Mouse (Mus musculus) heart, postnatal 0 days (tissue): ENCODE measurements around the gene Kcng3. TPM values are rescaled to one million over a fixed set of nuclear protein-coding genes. Genes with fewer than 3 reads are reported as not detected.

Experiments used
- ATAC-seq: fragments of 200-750 bp; cut with Nextera tagmentation; 2 replicates; pipeline ENCODE4 v1.8.0; 2017; ENCODE audit warnings: low read depth, moderate number of reproducible peaks, moderate library complexity; ENCODE audit not compliant: insufficient read depth
- DNase-seq: peaks from one replicate; pipeline ENCODE4 v3.0.0-alpha.2; 2016; ENCODE audit warnings: low spot score
- H3K27ac ChIP-seq: fragments of 300-500 bp; sonication (generic); 2 replicates; pipeline ENCODE4 v1.5.1; 2014; ENCODE audit warnings: low read depth, mild to moderate bottlenecking
- H3K27me3 ChIP-seq: fragments of 300-500 bp; sonication (generic); 2 replicates; pipeline ENCODE4 v1.6.1; 2014; ENCODE audit warnings: low read length, mixed read lengths; ENCODE audit not compliant: control insufficient read depth, insufficient read depth
- H3K36me3 ChIP-seq: fragments of 300-500 bp; sonication (generic); replicated peaks from 2 replicates; pipeline ENCODE4 v1.6.1; 2014; ENCODE audit warnings: low read length, mixed read lengths; ENCODE audit not compliant: control insufficient read depth, insufficient read depth
- H3K4me1 ChIP-seq: fragments of 300-500 bp; sonication (generic); 2 replicates; pipeline ENCODE4 v1.6.1; 2014; ENCODE audit warnings: antibody characterized with exemption; ENCODE audit not compliant: control insufficient read depth, insufficient read depth
- H3K4me2 ChIP-seq: fragments of 300-500 bp; sonication (generic); 2 replicates; pipeline ENCODE4 v1.6.1; 2014; ENCODE audit warnings: low read depth, mild to moderate bottlenecking, low read length, moderate library complexity
- H3K4me3 ChIP-seq: fragments of 300-500 bp; sonication (generic); 2 replicates; pipeline ENCODE4 v1.5.1; 2014; ENCODE audit warnings: low read depth, low read length
- H3K9ac ChIP-seq: fragments of 300-500 bp; sonication (generic); replicated peaks from 2 replicates; pipeline ENCODE4 v1.6.1; 2014; ENCODE audit warnings: low read depth, low read length, mixed read lengths
- H3K9me3 ChIP-seq: fragments of 300-500 bp; sonication (generic); replicated peaks from 2 replicates; pipeline ENCODE4 v1.6.1; 2016; ENCODE audit warnings: low read length; ENCODE audit not compliant: control insufficient read depth
- CTCF ChIP-seq: IDR thresholded peaks from 2 replicates; pipeline ENCODE4 v1.5.1; 2016; ENCODE audit warnings: antibody characterized with exemption, control low read depth, low read depth
- EP300 ChIP-seq: IDR thresholded peaks from 2 replicates; pipeline ENCODE4 v1.6.1; 2016; ENCODE audit warnings: antibody characterized with exemption, low read depth
- WGBS: fragments of 180-500 bp; shearing (Covaris S2); extraction: QIAGEN DNeasy Blood & Tissue Kit; methylation state at CpG from one replicate; pipeline ENCODE4 v1.1.7; 2014; 5-methylcytosine and 5-hydroxymethylcytosine counted together
- polyA plus RNA-seq: library from polyadenylated mRNA; unstranded; fragments of >200 nt; fragmentation: Nextera tagmentation; extraction: Ambion mirVana; gene quantifications from 2 replicates; pipeline ENCODE4 v1.2.1, GENCODE M21; 2015
- total RNA-seq: library from RNA; depleted of rRNA; stranded (reverse); fragments of >200 nt; gene quantifications from 2 replicates; pipeline ENCODE4 v1.2.3, GENCODE M21; 2014; ENCODE audit warnings: low replicate concordance

Gene Kcng3
- total and polyA plus RNA-seq, 2 experiments from 2014 or later = not detected

DNA sequence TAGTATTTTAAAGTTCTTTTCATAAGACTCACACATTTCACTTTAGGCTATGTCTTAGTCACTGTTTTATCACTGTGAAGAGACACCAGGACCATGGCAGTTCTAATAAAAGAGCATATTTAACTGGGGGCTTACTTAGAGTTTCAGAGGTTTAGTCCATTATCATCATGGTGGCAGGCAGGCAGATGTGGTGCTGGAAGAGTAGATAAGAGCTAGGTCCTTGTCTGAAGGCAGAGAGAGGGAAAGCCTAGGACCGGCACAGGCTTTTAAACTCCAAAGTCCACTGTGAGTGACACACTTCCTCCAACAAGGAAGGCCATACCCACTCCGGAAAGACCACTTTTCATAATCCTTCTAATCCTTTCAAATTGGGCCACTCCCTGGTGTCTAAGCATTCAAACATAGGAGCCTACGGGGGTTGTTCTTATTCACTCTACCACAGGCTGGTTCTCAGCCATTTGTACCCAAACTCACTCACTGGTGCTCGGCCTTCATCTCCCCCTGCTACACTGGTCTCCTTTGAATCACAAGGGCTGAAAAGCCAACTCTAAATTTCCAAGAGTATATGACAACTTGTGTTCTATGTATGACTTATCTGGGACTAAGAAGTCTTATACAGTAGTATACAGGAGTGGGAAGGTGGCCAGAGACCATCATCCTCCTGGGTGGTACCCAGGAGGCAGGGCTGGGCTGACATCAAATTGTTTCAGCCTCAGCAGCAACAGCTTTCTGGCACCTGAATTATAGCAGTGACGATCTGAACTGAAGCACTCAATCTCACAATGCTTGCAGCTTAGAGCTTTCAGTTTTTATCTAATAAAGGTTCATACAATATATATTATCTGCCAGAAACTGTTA lies 69.3 kb downstream of the Kcng3 start:
- Histone ChIP-seq H3K4me3 (no peak overlapping the region), H3K36me3 (no peaks in the 10 kb centered on the region), H3K27me3 (no peaks in the 10 kb centered on the region), H3K27ac (no peak overlapping the region), H3K4me2 (no peak overlapping the region), H3K4me1 (0 out of 2 replicates have a peak, but pooled peaks cover 4% of the 10 kb centered on the region), H3K9ac (no peak overlapping the region), H3K9me3 (no peaks in the 10 kb centered on the region)
- no peak for DNase-seq
- ATAC-seq = no peak
- WGBS = 84% methylated on average over 5 of the region's 5 CpGs
- TF ChIP-seq EP300 = no peak

DNA sequence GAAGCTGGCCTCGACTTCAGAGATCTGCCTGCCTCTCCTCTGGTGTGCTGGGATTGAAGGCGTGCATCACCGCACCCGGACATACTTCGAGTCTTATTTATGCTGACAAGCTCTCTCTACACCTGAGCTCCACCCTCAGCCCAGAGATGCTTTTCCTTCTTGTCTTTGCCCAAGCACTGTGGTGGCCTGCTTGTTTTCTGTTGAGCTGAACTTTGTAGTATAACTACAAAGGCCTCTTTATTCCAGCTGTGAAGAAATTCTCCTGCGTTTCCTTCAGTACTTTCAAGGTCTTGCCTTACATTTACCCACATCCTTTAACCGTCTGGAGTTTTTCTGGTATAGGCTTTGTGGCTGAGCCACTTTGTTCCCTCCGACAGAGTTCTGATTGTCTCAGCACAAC lies 72.6 kb downstream of the Kcng3 start:
- Histone ChIP-seq H3K27me3 (no peaks in the 10 kb centered on the region), H3K9me3 (no peaks in the 10 kb centered on the region), H3K4me1 (0 out of 2 replicates have a peak, but pooled peaks cover 1% of the 10 kb centered on the region), H3K4me3 (no peak overlapping the region), H3K4me2 (no peak overlapping the region), H3K9ac (no peak overlapping the region), H3K27ac (no peak overlapping the region), H3K36me3 (no peaks in the 10 kb centered on the region)
- TF ChIP-seq EP300 (no peak), CTCF (no peak)
- ATAC-seq (no peak), DNase-seq (no peak)
- WGBS = 76% methylated on average over 8 of the region's 8 CpGs

DNA sequence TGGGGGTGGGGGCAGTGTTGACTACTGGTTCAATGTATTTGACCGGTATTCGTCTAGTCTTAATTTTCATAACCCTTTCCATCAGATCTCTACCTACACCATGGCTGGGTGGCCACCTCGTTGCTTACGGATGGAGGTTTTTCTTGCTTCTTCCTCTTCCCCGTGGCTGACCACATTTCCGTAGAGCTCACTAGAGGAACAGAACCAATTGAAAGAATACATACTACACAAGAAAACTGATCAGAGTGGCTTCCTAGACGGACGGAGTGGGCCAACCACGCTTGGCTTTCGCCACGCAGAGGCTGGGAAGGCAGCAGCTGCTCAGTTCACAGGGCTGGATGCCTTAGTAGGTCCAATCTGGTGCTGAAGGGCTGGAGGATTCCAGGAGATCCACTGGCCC lies 75.9 kb downstream of the Kcng3 start:
- TF ChIP-seq EP300 (no peak), CTCF (no peak)
- Histone ChIP-seq H3K9me3 (no peaks in the 10 kb centered on the region), H3K4me2 (no peak overlapping the region), H3K36me3 (no peaks in the 10 kb centered on the region), H3K4me3 (no peak overlapping the region), H3K9ac (no peak overlapping the region), H3K27me3 (no peaks in the 10 kb centered on the region), H3K27ac (no peak overlapping the region), H3K4me1 (no peaks in the 10 kb centered on the region)
- ATAC-seq (no peak), DNase-seq (no peak)
- 92% methylated on average over 11 of the region's 11 CpGs for WGBS

DNA sequence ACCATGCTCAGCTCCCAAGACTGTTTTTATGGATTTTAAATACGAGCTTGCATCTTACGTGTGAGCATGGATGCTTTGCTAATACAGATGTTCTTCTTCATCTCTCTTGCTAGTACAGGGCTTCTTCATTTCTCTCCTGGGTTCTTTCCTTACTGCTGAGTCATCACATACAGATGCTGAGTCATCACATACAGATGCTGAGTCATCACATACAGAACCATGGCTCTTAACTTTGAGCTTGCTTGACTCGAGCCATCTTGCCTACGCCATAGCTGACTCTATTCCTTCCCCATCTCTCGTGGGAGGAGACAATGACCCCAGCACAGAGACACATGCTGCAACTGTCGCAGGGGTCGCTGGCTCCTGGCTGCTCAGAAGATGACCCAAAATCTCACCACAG lies 76.7 kb downstream of the Kcng3 start:
- H3K27me3 ChIP-seq = no peaks in the 10 kb centered on the region
- H3K9me3 ChIP-seq = no peaks in the 10 kb centered on the region
- no peak overlapping the region for H3K4me2 ChIP-seq
- no peak overlapping the region for H3K9ac ChIP-seq
- DNase-seq (no peak), ATAC-seq (no peak)
- no peaks in the 10 kb centered on the region for H3K4me1 ChIP-seq
- no peak overlapping the region for H3K27ac ChIP-seq
- H3K36me3 ChIP-seq = no peaks in the 10 kb centered on the region
- TF ChIP-seq CTCF (no peak), EP300 (no peak)
- no peak overlapping the region for H3K4me3 ChIP-seq
- 84% methylated on average over 7 of the region's 7 CpGs for WGBS

DNA sequence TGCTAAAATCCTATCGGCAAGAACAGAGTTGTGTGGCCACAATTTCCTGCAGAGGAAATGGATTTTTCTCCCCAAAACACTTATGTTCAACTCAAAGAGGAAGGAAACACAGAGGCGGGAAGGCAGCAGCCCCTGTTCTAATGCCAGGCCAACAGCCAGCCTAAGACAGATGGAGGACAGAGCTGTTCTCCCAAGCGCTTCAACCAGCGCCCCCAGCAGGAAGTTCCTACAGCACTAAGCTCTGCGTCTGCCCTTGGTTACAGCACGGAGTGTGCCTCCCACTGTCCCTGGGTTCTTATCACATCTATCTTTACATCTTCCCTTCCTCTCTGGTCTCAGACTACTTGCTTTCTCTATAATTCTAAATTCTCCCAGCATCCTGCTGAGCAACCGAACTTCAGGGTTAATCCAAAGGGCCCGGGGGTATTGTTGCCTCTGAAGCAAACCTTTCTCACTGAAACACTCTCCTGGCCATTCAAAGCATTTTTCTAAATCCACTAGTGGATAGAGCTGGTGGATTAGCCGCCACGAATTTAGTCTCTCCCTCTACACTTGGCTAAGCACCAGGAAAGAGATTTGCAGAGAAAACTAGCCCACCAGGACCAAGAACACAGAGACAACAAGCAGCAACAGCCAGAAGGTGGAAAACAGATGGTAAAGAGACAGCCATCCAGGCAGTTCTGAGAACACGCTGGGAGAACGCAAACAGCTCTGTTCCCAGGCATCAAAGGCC lies 83.0 kb downstream of the Kcng3 start:
- Histone ChIP-seq H3K27ac (no peak overlapping the region), H3K27me3 (peaks cover 22% of the 10 kb centered on the region), H3K9ac (no peak overlapping the region), H3K4me3 (no peak overlapping the region; the same call in 1 of the 2 replicates), H3K4me2 (0 out of 2 replicates have a peak overlapping the region, but pooled peaks have one; percentile 16), H3K36me3 (no peaks in the 10 kb centered on the region), H3K9me3 (no peaks in the 10 kb centered on the region), H3K4me1 (0 out of 2 replicates have a peak, but pooled peaks cover 4% of the 10 kb centered on the region)
- TF ChIP-seq CTCF (0 out of 2 replicates have a peak, but pooled peaks have one; percentile 1), EP300 (no peak)
- 33% methylated on average over 12 of the region's 12 CpGs for WGBS
- DNase-seq (no peak), ATAC-seq (no peak)
